Mouse (Mus musculus) intestine, postnatal 0 days (tissue): ENCODE results near the gene Col12a1. TPM values are rescaled to one million over a fixed set of nuclear protein-coding genes. Genes with fewer than 3 reads are reported as not detected.
A peak's percentile ranks its signal among the peaks of the same experiment; 100 is the strongest.

Experiments used
- ATAC-seq: fragments of 200-750 bp; cut with Nextera tagmentation; 2 replicates; pipeline ENCODE4 v1.8.0; 2017; ENCODE audit warnings: mild to moderate bottlenecking, moderate TSS enrichment, moderate library complexity
- H3K27ac ChIP-seq: fragments of 300-500 bp; sonication (generic); 2 replicates; pipeline ENCODE4 v1.5.1; 2014; ENCODE audit warnings: mild to moderate bottlenecking, low read depth, low read length, moderate library complexity
- H3K27me3 ChIP-seq: fragments of 300-500 bp; sonication (generic); replicated peaks from 2 replicates; pipeline ENCODE4 v1.6.1; 2014; ENCODE audit warnings: low read length, mixed read lengths; ENCODE audit not compliant: control insufficient read depth, insufficient read depth
- H3K36me3 ChIP-seq: fragments of 300-500 bp; sonication (generic); 2 replicates; pipeline ENCODE4 v1.6.1; 2014; ENCODE audit warnings: mild to moderate bottlenecking, moderate library complexity; ENCODE audit not compliant: control insufficient read depth, insufficient read depth
- H3K4me1 ChIP-seq: fragments of 300-500 bp; sonication (generic); replicated peaks from 2 replicates; pipeline ENCODE4 v1.6.1; 2014; ENCODE audit warnings: antibody characterized with exemption, low read length, mixed read lengths; ENCODE audit not compliant: control insufficient read depth, insufficient read depth
- H3K4me2 ChIP-seq: fragments of 300-500 bp; sonication (generic); replicated peaks from 2 replicates; pipeline ENCODE4 v1.6.1; 2014; ENCODE audit warnings: low read depth, mild to moderate bottlenecking, moderate library complexity
- H3K4me3 ChIP-seq: fragments of 300-500 bp; sonication (generic); 2 replicates; pipeline ENCODE4 v1.5.1; 2014; ENCODE audit warnings: low read depth, low read length
- H3K9ac ChIP-seq: fragments of 300-500 bp; sonication (generic); 2 replicates; pipeline ENCODE4 v1.6.1; 2014; ENCODE audit warnings: mild to moderate bottlenecking, low read depth, low read length
- H3K9me3 ChIP-seq: fragments of 300-500 bp; sonication (generic); 2 replicates; pipeline ENCODE4 v1.6.1; 2016; ENCODE audit warnings: mixed run types; ENCODE audit not compliant: control insufficient read depth
- CTCF ChIP-seq: sonication (generic); IDR thresholded peaks from 2 replicates; pipeline ENCODE4 v1.5.1; 2016; ENCODE audit warnings: low read depth, mild to moderate bottlenecking, control low read depth, antibody characterized with exemption, moderate library complexity
- WGBS: fragments of 180-500 bp; shearing (Covaris S2); extraction: QIAGEN DNeasy Blood & Tissue Kit; methylation state at CpG from one replicate; pipeline ENCODE4 v1.1.7; 2014; 5-methylcytosine and 5-hydroxymethylcytosine counted together
- polyA plus RNA-seq: library from polyadenylated mRNA; unstranded; fragments of >200 nt; fragmentation: Nextera tagmentation; extraction: Ambion mirVana; gene quantifications from 2 replicates; pipeline ENCODE4 v1.2.1, GENCODE M21; 2015

Col12a1 gene
- polyA plus RNA-seq, 1 experiment from 2014 or later, result 17.0 TPM

GRCm38 (mm10) chr9:79608795-79609194, 109.8 kb downstream of the Col12a1 start:
- H3K27ac ChIP-seq, result no peak overlapping the region
- no peak for TF ChIP-seq CTCF
- no peak overlapping the region for H3K4me3 ChIP-seq
- no peak for ATAC-seq
- H3K36me3 ChIP-seq, result peaks cover 3% of the 10 kb centered on the region; the same call in 1 of the 2 replicates
- H3K9me3 ChIP-seq, result no peaks in the 10 kb centered on the region
- no peak overlapping the region for H3K4me2 ChIP-seq
- no peaks in the 10 kb centered on the region for H3K4me1 ChIP-seq
- no peaks in the 10 kb centered on the region for H3K27me3 ChIP-seq
- WGBS, result 59% methylated on average over 1 of the region's 1 CpGs
- no peak overlapping the region for H3K9ac ChIP-seq

- Histone ChIP-seq H3K36me3 (peaks cover 3% of the 10 kb centered on the region; the same call in 1 of the 2 replicates), H3K27me3 (no peaks in the 10 kb centered on the region), H3K9ac (no peak overlapping the region), H3K27ac (no peak overlapping the region), H3K4me2 (no peak overlapping the region), H3K9me3 (no peaks in the 10 kb centered on the region), H3K4me3 (no peak overlapping the region), H3K4me1 (no peaks in the 10 kb centered on the region)
- no peak for ATAC-seq
- peak; percentile 39 for TF ChIP-seq CTCF
- 48% methylated on average over 4 of the region's 4 CpGs for WGBS
Observed at GRCm38 (mm10) chr9:79608062-79608531, 110.5 kb downstream of the Col12a1 start.

GRCm38 (mm10) chr9:79606122-79606521, 112.5 kb downstream of the Col12a1 start:
- Histone ChIP-seq H3K27ac (no peak overlapping the region), H3K36me3 (peaks cover 6% of the 10 kb centered on the region; the same call in 1 of the 2 replicates), H3K4me2 (no peak overlapping the region), H3K9me3 (no peaks in the 10 kb centered on the region), H3K4me1 (no peaks in the 10 kb centered on the region), H3K4me3 (no peak overlapping the region), H3K27me3 (no peaks in the 10 kb centered on the region), H3K9ac (no peak overlapping the region)
- no peak for ATAC-seq
- 62% methylated on average over 5 of the region's 5 CpGs for WGBS
- no peak for TF ChIP-seq CTCF

- WGBS, result 51% methylated on average over 5 of the region's 5 CpGs
- no peak for ATAC-seq
- TF ChIP-seq CTCF, result no peak
- no peaks in the 10 kb centered on the region for H3K27me3 ChIP-seq
- H3K27ac ChIP-seq, result no peak overlapping the region
- H3K36me3 ChIP-seq, result peaks cover 6% of the 10 kb centered on the region; the same call in 1 of the 2 replicates
- H3K4me2 ChIP-seq, result no peak overlapping the region
- H3K4me3 ChIP-seq, result no peak overlapping the region
- H3K9me3 ChIP-seq, result no peaks in the 10 kb centered on the region
- no peak overlapping the region for H3K9ac ChIP-seq
- H3K4me1 ChIP-seq, result no peaks in the 10 kb centered on the region
Observed at GRCm38 (mm10) chr9:79605722-79606121, 112.9 kb downstream of the Col12a1 start.

- H3K36me3 ChIP-seq, result peaks cover 6% of the 10 kb centered on the region; the same call in 1 of the 2 replicates
- H3K27me3 ChIP-seq, result no peaks in the 10 kb centered on the region
- H3K27ac ChIP-seq, result no peak overlapping the region
- no peak overlapping the region for H3K4me3 ChIP-seq
- ATAC-seq, result no peak
- no peak overlapping the region for H3K9ac ChIP-seq
- no peak for TF ChIP-seq CTCF
- no peak overlapping the region for H3K4me2 ChIP-seq
- no peaks in the 10 kb centered on the region for H3K9me3 ChIP-seq
- no peaks in the 10 kb centered on the region for H3K4me1 ChIP-seq
- 86% methylated on average over 3 of the region's 3 CpGs for WGBS
Observed at GRCm38 (mm10) chr9:79604546-79604945, 114.1 kb downstream of the Col12a1 start.

- no peak overlapping the region for H3K27ac ChIP-seq
- no peak overlapping the region for H3K9ac ChIP-seq
- no peaks in the 10 kb centered on the region for H3K9me3 ChIP-seq
- WGBS, result 74% methylated on average over 2 of the region's 2 CpGs
- H3K4me1 ChIP-seq, result no peaks in the 10 kb centered on the region
- H3K27me3 ChIP-seq, result no peaks in the 10 kb centered on the region
- peaks cover 6% of the 10 kb centered on the region; the same call in 1 of the 2 replicates for H3K36me3 ChIP-seq
- no peak for TF ChIP-seq CTCF
- H3K4me2 ChIP-seq, result no peak overlapping the region
- no peak overlapping the region for H3K4me3 ChIP-seq
- no peak for ATAC-seq
Observed at GRCm38 (mm10) chr9:79603448-79603847, 115.2 kb downstream of the Col12a1 start.

- no peak for TF ChIP-seq CTCF
- ATAC-seq, result no peak
- WGBS, result 73% methylated on average over 3 of the region's 3 CpGs
- no peaks in the 10 kb centered on the region for H3K27me3 ChIP-seq
- H3K27ac ChIP-seq, result no peak overlapping the region
- H3K4me3 ChIP-seq, result no peak overlapping the region
- peaks cover 6% of the 10 kb centered on the region; the same call in 1 of the 2 replicates for H3K36me3 ChIP-seq
- H3K4me2 ChIP-seq, result no peak overlapping the region
- no peaks in the 10 kb centered on the region for H3K4me1 ChIP-seq
- H3K9ac ChIP-seq, result no peak overlapping the region
- H3K9me3 ChIP-seq, result no peaks in the 10 kb centered on the region
Observed at GRCm38 (mm10) chr9:79600237-79600570, 118.4 kb downstream of the Col12a1 start.
